Mouse (Mus musculus): ENCODE results near the gene Lime1.

The Lime1 gene

DNA sequence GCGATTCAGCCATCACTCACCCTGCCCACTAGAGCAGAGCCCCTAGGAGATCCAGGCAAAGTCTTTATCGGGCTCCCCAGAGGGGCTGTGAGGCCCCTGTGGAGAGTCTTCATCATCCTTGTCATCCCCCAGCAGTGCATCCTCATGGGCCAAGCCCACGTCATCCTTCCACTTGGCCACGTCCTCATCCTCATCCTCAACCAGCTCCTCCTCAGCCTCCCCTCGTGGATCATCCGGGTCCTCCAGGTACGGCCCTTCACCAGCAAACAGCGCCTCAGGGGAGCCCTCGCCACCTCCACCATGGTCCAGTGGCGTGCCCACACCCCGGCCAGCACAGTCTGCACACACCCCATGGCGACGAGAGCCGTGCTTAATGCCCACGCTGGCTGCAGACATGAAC lies 11.1 kb downstream of the Lime1 start:
- in situ Hi-C loops (cut with MseI, MboI): loop anchor here in 1 of 2 experiments (5.0 kb wide), 1 partner anchor 106 kb away; the partner anchor contains the start of gene Tpd52l2

DNA sequence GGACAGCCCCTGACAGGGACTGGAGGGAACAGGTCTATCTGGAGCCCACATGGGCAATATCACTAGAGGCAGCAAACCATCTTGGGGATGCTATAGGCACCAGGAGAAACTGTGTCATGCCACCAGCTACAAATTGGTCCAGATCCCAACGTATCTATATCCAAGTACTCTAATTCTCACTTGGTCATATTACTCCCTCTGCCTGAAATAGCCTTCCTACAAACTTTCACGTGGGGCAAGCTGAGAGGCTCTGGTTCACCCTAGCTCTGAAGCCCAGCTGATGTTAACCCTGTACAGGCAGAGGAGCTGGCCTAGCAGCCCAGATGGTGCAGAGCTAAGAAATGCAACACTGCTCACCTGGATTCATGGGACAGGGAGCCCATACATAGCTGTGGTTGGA lies 11.7 kb downstream of the Lime1 start:
- in situ Hi-C loops (cut with MseI, MboI): loop anchor here in 1 of 2 experiments (5.0 kb wide), 1 partner anchor 106 kb away; the partner anchor contains the start of gene Tpd52l2

DNA sequence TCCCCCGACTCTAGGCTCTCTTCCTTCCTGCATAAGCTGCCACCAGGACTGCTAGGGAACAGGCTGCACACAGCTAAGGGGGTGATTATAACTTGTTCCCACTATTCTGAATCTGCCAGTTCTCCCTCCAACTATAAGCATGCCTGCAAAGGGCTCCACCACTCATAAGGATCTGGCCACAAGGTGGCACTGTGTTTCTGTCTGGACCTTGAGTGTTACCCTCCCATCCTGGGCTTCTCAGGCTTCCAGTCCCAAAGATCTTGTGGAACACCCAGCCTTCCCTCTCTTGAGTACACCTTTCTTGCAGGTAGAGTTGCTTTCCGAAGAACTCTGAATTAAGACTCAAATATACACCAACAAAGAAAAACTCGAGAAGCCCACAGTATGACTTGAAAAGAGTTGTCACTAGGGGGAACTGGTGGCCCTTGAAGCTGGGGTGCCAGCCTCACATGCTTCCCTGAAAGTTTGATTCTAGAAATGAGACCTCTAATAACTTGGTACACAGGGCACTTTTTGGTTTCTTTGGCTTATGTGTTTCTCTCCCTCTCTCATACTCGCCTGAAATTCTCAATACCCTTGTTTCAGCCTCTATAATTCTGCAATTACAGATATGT lies 12.8 kb downstream of the Lime1 start:
- in situ Hi-C loops (cut with MseI, MboI): loop anchor here in 1 of 2 experiments (5.0 kb wide), 1 partner anchor 105 kb away; the partner anchor contains the start of gene Tpd52l2

DNA sequence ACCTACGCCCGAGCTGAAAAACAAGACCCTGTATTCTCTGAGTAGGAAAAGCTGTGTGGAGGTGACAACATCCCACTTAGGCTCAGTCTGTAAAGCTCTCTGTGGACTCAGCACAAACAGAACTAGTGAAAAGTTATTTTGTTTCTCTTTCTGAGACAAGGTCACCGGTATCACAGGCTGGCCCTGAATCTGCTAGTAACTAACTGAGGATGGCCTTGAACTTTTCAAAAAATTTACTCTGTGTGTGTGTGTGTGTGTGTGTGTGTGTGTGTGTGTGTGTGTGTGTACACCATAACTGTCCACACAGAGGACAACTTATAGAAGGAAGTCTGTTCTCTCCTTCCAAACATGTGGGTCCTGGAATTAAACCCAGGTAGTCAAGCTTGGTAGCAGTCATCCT lies 14.2 kb downstream of the Lime1 start:
- in situ Hi-C loops (cut with MseI, MboI): loop anchor here in 1 of 2 experiments (5.0 kb wide), 1 partner anchor 103 kb away; the partner anchor contains the start of gene Tpd52l2

DNA sequence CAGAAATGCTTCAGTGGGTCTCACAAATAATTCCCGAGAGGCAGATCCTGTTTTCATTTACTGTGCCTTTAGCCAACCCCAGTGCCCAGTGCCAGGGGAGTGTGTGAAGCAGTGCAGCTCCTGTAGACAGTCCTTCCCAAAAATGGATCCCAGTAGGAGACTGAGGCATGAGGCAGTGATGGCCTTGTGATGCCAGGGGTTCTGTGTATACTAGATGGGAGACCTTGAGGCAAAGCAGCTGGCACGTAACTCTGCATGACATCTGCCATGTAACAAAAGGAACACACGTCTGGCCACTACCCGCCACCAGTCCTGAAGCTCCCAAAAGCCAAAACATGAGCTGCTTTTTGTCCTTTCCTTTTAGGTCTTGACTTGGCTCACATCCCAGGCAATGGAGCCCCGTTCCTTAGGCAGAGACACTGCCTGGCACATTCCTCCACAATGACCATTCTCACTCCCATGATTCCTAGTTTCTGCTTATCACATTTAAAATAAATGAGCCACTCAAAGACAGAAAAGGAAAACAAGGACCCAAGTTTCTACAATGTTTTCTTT lies 17.4 kb downstream of the Lime1 start:
- in situ Hi-C loops (cut with MseI, MboI): no loop called here

DNA sequence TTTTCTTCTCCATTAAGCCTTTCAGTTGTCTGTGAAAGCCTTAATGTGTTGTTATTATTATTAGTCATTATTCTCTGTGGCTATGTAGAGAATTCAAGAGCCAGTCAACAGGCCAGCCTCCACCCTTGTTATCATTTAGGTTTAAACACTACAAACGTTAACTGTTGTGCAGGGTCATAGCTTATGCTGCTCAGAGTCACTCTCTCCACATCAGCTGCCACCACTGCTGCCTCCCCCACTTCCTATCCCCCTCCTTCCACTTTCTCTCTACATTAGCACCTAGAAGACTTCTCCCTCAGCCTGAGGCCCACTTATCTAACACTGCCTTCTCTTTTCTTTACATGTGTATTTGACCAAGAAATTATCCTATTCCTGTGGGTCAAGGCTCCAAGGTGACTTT lies 21.6 kb downstream of the Lime1 start:
- in situ Hi-C loops (cut with MseI, MboI): no loop called here

DNA sequence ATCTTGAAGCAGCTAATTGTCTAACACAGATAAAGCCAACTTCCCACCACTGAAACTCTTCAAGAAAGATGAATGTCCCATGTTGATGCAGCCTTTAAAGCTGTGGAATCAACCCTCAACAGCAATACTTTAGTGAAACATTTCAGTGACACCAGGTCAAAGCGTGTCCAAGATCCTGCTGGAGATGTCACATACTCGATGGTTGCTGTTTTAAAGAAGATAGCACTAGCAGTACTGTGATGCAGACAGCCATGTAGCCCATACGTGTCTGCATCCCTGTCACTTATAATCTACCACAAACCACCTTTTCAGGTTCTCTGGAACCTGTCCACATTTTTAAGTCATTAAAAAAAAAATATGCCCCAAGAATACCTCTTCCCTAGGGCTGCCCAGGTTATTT lies 23.8 kb downstream of the Lime1 start:
- in situ Hi-C loops (cut with MseI, MboI): no loop called here

DNA sequence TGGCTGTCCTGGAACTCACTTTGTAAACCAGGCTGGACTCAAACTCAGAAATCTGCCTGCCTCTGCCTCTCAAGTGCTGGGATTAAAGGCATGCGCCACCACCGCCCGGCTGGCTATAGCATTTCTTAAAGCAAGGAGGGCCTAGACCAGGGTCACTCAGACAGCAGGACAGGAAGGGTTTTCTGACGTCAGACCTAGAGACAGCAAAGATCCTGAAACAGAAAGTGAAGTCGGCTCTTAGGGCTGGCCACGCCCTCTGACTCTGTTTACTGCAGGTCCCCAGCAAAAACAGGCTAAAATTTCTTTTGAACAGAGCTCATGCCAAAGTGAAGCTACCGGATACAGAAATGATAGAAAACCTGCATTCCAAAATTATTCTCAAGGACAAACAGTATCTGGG lies 29.8 kb downstream of the Lime1 start:
- in situ Hi-C loops (cut with MseI, MboI): no loop called here

DNA sequence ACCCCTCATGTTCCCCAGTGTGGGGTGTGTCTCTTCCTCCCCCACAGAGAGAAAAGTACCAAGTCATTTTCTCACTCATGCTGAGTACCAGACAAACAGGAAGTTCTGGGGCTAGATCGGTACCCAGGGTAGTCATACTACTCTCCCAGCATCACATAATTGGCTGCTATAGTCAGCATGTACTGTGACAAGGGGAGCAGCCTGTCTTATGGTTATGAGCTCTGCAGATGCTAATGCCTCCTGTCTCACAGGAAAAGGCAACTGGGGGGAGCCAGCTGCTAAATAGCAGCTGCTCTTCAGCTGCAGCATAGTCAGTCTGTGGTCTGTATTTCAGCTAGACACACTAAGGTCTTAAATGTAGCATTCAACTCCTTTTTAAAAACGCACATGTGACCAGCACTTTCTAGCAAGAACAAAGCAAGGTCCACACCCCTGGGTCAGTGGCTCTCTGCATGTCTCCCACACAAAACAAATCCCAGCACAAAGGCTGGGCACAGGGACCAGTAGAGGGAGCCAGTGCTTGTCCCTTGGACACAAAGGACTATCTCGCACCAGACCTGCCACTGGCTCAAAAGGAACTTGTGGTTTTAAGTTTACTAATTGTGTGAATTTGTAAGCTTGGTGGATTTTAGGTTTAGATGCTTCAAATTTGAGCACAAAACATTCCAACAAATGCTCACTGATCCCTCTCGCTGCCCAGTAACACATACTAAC lies 31.0 kb downstream of the Lime1 start:
- in situ Hi-C loops (cut with MseI, MboI): no loop called here

DNA sequence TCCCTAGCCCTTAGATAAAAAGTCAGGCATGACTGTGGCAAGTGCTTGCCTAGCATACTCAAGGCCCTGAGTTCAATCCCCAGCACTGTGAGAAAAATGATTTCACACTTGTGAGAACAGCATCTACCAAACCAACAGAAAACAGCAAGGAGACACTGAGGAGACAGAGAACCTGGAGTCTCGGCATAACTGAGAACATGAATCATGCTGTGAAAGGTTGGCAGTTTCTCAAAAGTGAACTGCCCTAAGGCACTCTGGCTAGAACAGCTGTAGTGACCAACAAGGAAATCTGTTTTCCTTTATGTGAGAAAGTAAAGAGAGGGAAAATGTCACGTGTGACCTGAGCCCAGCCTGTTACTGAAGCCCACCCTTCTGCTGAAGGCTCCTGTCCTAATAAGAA lies 33.3 kb downstream of the Lime1 start:
- in situ Hi-C loops (cut with MseI, MboI): no loop called here

DNA sequence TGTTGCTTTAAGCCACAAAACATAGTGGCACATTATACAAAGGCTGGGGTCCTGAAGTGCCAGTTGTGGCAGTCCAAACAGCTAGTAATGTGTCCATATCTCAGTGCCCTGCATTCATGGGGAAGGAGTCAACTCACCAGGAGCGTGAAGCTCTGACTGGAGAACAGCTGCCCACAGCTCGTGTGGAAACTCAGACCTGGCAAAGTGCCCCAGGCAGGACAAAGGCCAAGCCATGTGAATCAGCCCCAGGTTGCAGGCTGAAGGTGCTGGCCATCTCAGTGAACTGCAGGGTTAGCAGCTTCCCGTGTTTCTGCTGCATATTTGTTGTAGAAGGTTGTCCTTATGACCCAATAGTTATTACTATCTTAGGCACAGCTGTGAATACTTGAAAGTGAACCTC lies 36.1 kb downstream of the Lime1 start:
- in situ Hi-C loops (cut with MseI, MboI): no loop called here

DNA sequence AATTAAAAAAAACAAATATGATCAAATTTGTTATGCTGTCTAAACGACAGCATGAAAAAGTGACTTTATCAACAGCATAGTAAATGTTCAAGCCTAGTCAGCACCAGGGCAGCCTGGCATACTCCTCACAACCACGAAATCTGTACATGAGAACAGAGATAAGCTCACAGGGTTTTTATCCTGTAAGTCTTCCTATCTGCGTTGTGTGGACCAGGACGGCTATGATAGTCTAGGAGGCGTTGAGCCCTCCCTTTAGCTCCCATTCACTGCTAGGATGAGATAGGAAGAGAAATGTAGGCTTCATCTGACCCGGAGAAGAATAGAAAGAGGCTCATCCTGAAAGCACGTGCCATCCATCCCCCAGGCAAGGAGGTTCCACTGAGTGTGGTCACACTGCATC lies 39.5 kb downstream of the Lime1 start:
- in situ Hi-C loops (cut with MseI, MboI): no loop called here

DNA sequence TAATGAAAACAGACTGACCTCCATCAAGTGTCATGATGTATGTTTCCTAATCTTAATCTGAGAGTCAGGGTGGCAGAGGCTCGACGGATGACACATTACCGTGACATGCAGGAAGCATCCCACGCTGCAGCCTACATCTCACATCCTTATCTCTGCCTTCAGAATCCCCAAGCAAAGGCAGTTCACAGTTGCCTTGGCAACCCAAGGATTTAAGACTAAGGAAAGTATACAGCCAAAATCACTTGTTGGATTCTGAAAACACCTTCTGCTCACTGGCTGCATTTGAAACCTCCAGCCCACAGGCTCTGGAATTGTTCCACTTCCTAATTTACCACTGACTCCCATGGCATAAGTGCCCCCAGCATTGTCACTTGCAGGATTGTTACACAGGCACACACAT lies 40.5 kb downstream of the Lime1 start:
- in situ Hi-C loops (cut with MseI, MboI): no loop called here

DNA sequence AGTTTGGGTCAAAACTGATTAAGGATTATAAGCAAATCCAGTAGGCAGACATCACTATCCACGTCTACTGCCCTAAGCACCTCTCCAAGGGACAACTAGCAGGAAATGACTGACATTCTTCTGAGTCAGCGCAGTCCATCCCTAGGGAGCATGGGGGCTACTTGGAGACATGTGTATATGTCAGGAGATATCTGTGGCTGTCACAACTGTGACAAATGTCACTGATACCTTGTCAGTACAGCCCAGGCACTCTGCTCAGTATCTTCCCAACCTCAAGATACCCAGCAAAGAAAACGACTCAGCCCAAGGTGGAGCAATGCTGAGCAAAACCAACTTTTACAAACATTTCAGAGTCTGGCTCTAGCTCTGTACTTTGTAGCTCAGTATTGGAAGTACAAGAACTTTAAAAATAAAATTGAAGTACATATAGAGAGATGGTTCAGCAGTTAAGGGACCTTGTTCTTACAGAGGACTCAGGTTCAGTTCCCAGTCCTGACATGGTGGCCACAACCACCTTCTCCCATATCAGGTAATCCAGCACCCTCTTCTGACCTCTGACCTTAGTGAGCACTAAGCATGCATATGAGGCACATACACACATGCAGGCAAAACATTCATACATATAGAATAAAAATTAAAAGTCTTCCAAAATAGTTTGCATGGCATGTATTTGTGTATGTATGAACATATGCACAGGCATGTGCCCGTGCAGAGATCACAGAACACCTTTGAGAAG lies 41.2 kb downstream of the Lime1 start:
- in situ Hi-C loops (cut with MseI, MboI): no loop called here

DNA sequence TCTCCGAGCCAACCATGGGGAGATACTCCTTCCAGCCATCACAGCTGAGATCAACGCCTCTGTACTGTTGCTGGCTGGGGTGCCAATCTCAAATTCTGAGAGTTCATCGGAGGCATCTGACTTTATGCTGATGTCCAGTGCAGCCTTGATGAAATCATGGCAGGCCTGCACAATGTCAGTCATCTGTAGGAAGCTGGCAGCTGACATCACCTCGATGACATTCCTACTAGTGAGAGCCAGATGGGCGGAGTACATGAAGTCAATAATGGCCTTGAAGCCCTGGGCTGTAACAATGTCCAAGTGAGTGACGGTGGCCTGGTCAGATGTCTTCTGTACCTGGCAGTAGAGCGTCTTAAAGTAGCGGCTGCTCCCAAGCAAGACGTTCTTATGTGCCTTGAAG lies 44.0 kb downstream of the Lime1 start:
- in situ Hi-C loops (cut with MseI, MboI): no loop called here

Measured in mouse trophoblast stem cell (cell line).